Mouse (Mus musculus) MN1 (cell line): ENCODE measurements around the gene Srrm1.

Source experiments
- DNase-seq: peaks from one replicate; pipeline ENCODE4 v3.0.0-alpha.2; 2016; ENCODE audit warnings: low spot score

Gene Srrm1

DNA sequence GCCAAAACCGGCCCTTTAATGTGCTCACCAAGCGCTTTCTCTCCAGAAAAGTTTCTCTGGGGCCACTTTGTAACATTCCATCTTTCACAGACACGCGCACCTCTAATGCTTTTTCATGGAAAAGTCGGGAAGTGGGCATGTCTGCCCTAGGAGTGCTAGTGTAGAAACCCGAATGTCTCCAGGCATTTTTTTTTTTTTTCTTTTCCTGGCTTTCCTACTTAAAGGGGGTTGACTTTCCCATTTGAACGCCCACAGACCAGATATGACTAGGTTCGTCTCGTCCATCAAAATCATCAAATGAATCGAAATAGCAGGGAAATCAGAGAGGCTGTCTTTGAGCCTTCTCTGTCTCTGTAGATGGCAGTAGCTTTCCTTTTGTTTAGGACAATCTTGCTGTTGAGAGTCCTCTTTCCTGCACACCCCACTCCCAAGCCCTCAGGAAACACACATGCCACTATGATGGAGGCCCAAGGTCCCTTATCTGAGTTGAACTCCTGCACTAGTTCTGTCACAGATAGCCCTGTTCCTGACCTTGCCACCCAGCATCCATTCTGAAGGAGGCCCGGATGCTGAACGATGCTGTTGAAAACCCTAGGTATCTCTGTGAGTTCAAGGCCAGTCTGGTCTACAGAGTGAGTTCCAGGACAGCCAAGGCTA lies 801 bp upstream of the Srrm1 start:
- peak; percentile 50 for DNase-seq

DNA sequence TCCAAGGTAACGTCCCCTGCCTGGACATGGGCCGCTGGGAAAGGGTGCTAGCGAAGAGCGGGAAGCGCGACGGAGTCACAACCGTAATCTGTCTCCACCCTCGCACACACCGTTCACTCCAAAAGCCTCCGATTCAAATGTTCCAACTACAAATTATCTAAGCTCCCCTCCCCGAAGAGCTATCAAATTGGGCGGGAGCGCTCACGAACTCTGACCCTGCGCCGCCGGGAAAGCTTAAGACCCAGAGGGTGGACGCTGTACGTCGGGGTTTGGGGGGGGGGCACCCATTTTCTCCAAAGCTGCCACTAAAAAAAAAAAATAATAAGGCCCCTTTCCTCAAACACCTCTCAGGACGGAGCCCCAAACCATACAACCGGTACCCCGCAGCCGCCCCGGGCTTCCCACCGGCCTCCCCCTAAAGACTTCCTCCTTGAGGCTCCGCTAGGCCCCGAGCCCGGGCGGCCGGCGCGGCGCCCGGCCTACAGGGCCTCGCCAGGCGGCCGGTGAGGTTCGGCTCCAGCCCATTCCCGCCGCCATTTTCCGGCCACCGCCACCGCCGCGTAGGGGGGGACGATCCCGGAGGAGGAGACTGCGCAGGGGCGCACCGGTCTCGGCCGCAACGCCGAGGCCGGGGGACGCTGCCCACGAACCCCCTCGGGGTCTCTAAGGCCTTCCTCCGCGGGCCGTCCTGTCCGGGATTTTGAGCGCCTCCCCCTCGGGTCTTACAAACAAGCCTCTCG lies 625 bp downstream of the Srrm1 start:
- peak; percentile 53 for DNase-seq

DNA sequence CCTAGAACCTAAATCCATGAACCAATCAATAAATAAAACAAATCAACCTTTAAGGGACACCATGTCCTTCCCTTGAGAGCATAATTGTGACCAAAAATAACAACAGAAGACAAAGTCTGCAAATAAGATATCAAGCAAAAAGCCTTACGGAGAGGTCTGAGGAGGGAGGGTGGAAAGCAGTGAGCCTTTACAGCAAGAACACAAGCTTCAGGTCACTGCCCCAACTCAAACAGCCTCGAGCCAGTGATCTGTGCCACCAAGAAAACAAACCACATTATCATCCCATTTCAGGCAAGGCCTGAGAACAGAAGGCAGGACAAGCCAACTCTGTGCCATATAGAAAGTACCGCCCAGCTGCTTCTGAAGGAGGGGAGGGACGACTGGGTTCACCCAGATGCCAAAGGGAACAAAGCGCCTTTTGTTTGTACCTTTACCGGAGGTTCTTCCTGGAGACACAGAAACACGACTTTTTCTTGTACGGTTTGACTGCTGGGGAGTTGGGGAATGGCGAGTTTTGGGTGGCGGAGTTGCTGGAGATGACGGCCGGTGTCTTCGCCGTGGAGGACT lies 15.7 kb downstream of the Srrm1 start:
- no peak for DNase-seq

DNA sequence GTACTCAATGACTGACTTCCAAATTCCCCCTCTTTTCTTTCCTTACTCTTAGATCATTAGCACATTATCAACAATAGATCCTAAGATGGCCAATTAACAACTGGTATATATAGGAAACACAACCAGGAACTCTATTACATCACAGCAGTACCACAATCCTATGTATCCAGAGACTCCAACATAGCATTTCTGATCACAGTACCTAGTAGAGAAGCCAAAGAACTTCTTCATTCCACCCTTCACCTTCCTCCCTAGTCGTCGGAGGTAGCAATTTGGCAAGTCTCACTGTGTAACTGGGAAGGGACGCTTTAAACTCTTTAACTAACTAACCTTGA lies 17.1 kb downstream of the Srrm1 start:
- DNase-seq: no peak

DNA sequence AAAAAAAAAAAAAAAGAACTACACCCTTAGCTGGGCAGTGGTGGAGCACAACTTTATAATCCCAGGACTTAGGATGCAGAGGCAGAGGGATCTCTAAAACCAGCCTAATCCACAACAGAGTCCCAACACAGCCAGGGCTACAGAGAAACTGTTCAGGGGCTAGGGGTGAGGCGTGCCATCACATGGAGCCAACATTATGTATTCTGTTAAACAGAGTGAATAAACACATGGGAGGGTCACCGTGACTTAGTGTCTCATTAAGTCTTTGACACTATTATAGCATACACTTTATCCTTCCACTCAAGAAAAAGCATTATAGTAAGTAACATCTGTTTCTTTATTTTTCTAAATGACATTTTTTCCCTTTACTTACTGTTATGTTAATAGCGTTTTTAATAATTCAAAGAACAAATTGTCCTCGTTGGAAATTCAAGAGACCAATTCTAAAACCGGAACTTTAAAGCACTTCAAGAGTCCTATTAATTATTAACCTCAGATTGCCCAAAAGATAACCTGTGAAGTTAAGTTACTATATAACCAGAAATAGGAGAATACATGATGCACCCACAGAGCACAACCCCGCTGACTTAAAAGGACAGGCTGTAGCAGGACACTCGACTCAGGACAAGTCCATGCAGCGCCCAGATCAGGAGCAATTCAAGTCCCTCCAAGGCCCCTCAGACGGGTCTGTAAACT lies 17.6 kb downstream of the Srrm1 start:
- DNase-seq: no peak

DNA sequence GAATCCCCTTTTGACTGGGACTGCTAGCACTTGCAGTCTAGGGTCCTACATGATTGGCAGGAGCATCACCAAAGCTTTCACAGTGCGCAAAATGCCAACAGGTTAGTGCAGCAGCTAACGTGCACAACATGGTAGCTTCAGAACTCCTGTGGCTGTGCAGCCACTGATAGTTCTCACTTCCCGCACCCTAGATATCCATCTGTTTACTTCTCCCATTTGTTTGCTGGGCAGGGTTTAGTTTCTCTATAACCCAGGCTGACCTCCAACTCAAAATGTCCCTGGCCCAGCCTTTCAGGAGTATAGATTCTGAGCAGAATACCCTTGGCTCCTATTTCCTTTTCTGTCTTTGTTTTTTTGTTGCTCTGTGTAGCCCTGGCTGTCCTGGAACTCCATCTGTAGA lies 26.7 kb downstream of the Srrm1 start:
- DNase-seq: no peak

DNA sequence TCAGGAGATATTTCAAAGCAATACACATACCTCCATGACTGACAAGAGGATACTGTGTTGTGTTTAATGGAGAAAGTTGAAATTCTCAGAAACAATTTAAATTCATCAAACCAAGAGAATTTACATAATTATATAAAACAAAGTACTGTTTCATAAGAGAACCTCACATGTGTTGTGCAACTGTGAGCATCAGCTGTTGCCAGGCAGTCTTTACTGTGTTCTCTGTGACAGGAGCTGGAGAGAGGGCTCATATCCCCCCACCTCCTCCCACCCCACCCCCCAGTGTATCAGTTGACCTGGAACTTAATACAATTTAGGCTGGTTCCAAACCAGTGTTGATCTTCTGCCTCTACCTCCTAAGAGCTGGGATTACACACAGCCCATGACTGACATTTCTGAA lies 27.1 kb downstream of the Srrm1 start:
- DNase-seq: no peak

DNA sequence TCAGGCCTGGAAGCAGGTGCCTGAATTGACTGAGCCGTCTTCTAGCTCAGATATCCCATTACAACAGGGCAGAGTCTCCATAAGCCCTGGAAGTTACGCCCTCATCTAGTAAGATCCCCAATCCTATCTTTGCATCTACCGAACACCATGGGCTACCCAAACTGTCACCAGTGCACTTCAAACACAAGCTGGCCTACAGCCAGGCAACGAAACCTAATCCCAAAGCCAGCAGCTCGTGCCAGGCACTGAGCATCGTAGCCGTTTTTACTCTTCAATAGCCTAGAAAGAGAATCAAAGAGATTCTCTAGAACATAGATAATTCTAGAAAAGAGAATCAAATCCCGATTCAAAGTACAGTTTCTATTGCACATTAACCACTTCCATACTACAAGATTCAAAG lies 30.1 kb downstream of the Srrm1 start:
- DNase-seq: no peak

DNA sequence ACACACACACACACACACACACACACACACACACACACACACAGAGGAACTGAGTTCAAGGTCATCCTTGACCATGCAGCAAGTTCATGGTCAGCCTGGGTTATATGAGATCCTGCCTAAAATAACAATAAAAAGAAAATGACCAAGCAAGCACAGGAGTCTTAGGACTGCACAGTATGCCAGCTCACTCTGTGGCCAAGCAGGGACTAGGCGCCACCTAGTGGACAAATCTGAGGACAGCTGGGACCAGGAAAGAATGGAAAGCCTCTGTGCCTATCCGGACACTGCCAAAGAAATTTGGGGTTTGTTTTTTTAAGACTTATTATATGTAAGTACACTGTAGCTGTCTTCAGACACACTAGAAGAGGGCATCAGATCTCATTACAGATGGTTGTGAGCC lies 35.2 kb downstream of the Srrm1 start:
- DNase-seq: peak; percentile 81

DNA sequence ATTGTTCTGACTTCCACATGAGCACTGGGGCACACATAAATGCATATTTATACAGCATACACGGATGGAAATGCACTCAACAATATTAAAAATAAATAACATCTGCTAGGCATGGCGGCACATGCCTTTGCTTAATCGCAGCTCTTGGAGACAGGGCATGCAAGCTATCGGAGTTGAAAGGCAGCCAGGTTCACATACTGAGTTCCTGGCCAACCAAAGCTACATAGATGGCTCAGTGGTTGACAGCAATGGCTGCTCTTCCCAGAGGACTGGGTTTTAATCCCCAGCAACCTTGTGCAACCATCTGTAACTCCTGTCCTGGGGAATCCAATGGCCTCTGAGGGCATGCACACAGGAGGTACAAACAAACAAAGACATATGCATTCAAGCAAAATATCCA lies 35.6 kb downstream of the Srrm1 start:
- DNase-seq: no peak

DNA sequence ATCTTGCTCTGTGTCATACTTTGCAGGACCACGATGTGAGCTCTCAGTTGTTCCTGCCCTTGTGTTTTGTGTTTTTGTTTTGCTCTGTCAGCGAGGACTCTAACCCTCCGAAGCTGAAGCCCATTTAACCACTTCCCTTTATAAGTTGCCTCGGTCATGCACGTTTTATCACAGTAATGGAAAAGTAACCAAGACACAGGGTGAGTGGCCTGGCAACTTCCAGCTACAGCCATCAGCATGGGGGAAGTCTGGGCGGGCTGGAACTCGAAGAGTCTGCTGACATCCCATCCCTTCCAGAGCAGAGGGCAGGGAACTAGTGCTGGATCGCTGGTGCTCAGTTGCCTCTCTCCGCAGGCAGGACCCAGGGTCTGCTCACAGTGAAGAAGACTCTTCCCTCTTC lies 37.8 kb downstream of the Srrm1 start:
- no peak for DNase-seq

DNA sequence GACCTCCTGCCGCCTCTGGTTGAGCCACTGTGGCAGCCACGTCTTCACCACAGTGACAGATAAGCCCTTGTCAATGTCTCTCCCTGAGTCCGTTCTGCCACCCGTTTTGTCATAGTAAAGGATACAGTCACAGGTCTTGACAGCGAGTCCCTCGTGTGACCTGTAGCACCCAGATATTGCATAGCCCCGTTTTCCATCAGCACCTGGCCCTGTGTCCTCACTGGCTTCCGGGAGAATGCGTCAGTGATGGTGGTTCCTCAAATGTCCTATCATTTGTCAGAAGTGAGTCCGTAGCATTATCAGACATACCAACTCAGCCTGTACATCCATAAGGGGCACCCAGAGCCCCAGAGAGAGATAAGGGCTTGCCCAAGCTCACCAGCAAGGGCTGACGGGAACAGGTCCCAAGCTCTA lies 38.7 kb downstream of the Srrm1 start:
- DNase-seq: no peak

DNA sequence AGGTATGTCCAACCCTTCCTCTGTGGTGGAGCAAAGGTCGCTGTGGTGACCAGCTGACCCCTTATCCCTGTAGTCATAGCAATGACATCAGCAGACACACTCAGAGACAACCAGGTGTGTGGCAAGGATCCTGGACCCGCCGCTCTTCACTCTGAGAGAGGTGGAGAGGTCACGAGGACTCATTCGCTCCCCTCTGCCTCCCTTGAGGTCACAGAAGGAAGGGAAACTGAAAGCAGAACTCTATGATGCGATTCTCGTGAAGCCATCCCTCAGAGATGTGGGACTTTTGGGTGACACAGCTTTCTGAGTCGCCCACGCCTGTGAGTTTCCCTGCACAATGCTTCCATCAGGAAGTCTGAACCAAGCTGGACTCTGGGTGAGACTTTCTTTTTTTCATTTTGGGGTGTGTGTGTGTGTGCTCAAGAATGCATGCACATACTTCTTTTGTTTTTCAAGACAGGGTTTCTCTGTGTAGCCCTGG lies 39.3 kb downstream of the Srrm1 start:
- DNase-seq: no peak

DNA sequence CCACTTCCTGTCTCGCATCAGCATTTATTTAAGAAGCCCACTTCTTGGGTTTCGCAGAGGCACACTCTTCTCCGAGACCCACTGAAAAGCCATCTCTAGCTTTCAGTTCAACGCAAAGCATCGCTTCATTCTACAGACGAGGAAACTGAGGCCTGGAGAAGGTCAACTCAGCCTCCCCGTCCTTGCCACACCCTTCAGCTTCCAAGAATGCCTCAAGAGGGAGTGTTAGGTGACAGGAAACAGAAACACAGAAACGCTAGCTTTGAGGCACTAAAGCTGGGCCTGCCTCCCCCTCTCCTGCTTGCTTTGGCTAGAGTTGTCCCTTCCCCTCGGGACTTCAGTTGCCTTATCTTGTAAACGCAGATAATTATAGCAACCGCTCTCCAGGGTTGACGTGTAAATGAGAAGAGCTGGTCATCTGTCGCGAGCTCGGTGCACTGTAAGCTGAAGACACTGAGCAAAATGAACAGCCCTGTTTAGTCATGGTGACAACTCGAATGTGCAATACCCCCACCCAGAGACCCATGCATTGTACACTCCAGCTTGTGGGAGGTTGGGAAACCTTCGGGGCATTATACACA lies 39.9 kb downstream of the Srrm1 start:
- DNase-seq: no peak

DNA sequence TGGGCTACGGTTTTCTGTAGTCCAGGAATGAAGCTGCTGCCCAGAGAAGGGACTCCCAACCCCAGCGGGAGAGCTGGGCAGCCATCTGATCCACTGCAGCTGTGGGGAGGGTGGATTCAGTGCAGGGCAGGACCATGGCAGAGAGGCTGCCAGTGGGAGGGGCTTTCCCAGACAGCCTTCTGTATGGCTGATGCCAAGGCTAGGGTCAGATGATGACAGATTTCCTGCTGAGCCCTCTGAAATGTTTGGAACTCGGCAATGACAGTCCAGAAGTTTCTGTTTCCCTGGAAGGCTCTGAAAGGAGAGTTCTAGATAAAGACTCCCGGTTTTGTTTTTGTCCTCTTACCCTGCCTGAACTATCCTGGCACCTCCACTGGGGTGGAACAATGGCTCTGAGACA lies 40.4 kb downstream of the Srrm1 start:
- DNase-seq: no peak

DNA sequence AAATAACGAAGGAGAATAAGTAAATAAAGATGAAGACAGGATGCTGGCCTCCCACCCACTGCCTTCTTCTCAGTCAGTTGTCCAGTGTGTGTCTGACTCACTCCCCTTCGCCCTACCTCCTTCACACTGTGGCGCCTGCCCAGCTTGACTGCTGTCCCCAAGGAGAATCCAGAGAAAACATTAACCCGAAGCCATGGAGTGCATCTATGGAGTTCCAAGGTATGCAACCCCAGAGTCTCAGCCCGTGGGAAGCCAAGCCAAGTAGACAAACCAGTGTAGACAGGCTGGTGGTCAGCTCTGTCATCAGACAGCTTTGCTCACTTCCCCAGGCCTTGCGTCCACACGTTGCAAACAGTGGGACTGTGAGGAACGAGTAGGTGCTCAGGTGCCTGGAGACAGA lies 42.8 kb downstream of the Srrm1 start:
- no peak for DNase-seq

DNA sequence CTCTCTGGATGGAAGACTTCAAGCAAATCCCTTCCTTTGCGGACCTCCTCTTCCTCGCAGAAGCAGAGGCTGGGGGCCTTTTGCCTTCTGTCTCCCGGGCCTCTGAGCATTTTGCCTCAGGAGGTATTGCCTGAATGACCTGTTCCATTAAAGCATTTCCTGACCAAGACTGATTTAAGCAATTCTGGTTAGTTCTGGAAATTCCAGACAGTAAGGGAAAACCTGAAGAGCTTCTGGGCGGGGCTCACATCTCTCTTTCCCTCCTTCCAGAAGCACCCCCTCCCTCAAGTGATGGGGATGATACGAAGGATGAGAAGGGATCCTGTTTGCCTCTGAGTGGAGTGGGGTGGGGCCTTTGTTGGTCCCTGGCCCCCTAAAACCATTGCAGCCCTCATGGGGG lies 43.4 kb downstream of the Srrm1 start:
- no peak for DNase-seq

DNA sequence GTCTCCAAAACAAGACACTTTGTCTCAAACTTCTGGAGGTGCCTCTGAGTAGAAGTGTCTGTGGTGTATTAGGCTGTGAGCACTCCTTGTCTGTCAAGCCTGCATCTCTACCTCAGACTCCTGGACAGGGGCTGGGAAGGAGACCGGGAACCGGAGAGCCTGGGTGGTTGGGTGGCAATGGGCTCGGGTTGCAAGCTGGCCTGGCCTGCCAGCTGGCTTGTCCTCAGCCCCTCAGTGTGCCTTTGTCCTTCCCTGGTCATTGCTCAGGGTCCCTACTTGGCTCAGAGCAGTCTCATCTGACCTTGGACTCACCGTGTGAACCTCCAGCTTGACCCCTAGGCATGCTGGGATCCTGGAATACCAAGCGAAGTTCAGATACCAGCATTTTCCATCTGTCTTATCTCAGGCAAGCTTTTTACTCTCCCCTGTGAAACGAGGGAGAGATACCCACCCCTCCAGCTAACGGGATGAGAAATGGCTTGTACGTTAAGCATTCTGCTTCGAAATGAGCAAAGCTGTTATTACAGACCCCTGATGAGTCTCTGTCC lies 43.9 kb downstream of the Srrm1 start:
- no peak for DNase-seq

DNA sequence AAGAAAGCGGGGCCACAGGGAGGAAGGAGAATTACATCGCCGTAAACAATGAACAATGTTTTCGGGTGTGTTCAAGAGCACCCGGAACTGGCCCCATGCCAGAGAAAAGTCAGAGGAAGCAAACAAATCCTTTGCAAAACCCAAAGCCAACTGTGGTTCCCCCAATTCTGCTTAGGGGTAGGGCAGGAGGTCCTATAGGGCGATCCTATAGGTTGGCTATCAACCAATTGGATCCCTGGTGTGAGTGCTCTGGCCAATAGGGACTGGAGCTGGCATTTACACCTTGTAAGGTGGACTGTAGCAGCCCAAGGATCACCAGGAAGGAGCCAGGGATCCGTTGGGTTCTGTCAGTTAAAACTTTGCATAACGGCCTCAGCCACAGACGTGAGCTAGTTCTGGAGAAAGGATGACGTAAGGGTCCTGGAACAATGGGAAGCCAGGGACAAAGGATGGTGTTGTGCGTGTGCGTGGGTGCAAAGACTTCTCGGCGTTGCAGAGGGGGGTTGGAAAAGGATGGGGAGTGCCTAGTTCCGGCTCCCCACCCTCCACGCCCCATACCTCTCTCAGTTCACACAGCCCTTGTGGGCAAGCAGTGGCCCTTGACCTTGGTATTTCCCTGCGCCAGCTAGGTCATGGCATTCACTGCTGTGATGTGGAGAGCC lies 46.0 kb downstream of the Srrm1 start:
- no peak for DNase-seq

DNA sequence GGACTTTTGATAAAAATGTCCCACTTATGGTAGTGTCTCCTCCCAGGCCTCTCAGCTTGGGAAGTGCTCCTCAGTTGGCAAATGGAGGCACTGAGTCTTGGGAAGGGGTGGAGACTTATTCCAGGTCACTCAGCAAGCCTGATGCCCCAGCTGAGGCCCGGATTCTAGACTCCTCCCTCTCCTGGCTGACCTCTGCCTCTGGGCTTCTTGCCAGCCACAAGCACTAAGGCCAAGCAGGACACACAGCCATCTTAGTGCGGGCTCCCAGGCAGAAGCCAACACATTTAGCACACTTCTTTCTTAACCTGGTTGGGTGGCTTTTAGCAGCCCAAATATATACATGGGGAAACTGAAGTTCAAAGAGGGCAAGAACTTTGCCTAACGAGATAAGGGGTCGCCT lies 46.6 kb downstream of the Srrm1 start:
- DNase-seq: no peak

DNA sequence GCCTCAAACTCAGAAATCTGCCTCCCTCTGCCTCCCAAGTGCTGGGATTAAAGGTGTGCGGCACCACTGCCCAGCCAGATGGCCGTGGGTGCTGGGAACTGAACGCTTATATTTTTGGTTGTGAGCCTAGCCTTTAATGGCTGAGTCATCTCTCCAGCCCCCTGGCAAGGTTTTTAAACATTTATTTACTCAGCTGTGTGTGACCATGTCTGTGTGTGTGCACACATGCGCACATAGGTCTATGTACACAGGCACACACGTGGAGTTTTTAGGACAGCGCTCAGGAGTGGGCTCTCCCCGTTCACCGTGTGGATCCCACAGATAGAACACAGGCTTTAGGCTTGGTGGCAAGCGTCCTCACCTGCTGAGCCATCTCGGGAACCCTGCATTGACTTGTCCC lies 50.9 kb downstream of the Srrm1 start:
- no peak for DNase-seq

DNA sequence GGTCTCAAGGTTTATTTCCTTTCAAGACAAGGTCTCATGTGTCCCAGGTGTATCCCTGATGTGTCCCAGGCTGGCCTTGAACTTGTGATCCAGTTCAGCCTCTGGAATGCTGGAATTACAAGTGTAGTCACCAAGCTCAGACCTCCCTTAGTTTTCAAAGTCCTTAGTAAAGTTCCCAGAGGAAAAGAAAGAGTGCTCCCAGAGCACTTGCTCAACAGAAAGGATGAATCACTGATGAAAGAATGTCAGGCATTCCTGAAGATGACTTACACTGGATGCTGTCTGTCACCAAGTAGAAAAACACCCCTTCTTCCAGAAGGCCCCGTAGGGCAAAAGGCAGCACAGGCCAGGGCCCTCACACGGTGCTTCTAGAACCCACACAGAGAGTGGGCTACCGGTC lies 52.0 kb downstream of the Srrm1 start:
- no peak for DNase-seq
